Mouse (Mus musculus) embryonic facial prominence, embryonic 12.5 days (tissue): ENCODE data around the gene Hist4h4. TPM values are rescaled to one million over a fixed set of nuclear protein-coding genes. Genes with fewer than 3 reads are reported as not detected.

Source experiments
- ATAC-seq: fragments of 200-750 bp; cut with Nextera tagmentation; 2 replicates; pipeline ENCODE4 v1.8.0; 2017; ENCODE audit not compliant: insufficient number of reproducible peaks, insufficient read depth, low FRiP score, low TSS enrichment
- H3K27ac ChIP-seq: fragments of 300-500 bp; sonication (generic); 2 replicates; pipeline ENCODE4 v1.5.1; 2016; ENCODE audit warnings: mild to moderate bottlenecking
- H3K27me3 ChIP-seq: fragments of 300-500 bp; sonication (generic); 2 replicates; pipeline ENCODE4 v1.6.1; 2016; ENCODE audit warnings: mild to moderate bottlenecking, moderate library complexity
- H3K36me3 ChIP-seq: fragments of 300-500 bp; sonication (generic); 2 replicates; pipeline ENCODE4 v1.6.1; 2016; ENCODE audit warnings: mild to moderate bottlenecking
- H3K4me1 ChIP-seq: fragments of 300-500 bp; sonication (generic); 2 replicates; pipeline ENCODE4 v1.6.1; 2016
- H3K4me2 ChIP-seq: fragments of 300-500 bp; sonication (generic); replicated peaks from 2 replicates; pipeline ENCODE4 v1.6.1; 2016; ENCODE audit warnings: mild to moderate bottlenecking, moderate library complexity
- H3K4me3 ChIP-seq: fragments of 300-500 bp; sonication (generic); 2 replicates; pipeline ENCODE4 v1.5.1; 2016; ENCODE audit warnings: mild to moderate bottlenecking
- H3K9ac ChIP-seq: fragments of 300-500 bp; sonication (generic); 2 replicates; pipeline ENCODE4 v1.6.1; 2016; ENCODE audit warnings: mild to moderate bottlenecking, moderate library complexity
- H3K9me3 ChIP-seq: fragments of 300-500 bp; sonication (generic); 2 replicates; pipeline ENCODE4 v1.6.1; 2016; ENCODE audit warnings: mild to moderate bottlenecking, moderate library complexity
- WGBS: fragments of 180-500 bp; shearing (Covaris S2); methylation state at CpG from one replicate; pipeline ENCODE4 v1.1.7; 2016; 5-methylcytosine and 5-hydroxymethylcytosine counted together
- polyA plus RNA-seq: library from polyadenylated mRNA; unstranded; fragments of >200 nt; fragmentation: Nextera tagmentation; extraction: Ambion mirVana; gene quantifications from 2 replicates; pipeline ENCODE4 v1.2.1, GENCODE M21; 2016

Hist4h4 gene
- polyA plus RNA-seq, 1 experiment from 2014 or later = 0.88 TPM

DNA sequence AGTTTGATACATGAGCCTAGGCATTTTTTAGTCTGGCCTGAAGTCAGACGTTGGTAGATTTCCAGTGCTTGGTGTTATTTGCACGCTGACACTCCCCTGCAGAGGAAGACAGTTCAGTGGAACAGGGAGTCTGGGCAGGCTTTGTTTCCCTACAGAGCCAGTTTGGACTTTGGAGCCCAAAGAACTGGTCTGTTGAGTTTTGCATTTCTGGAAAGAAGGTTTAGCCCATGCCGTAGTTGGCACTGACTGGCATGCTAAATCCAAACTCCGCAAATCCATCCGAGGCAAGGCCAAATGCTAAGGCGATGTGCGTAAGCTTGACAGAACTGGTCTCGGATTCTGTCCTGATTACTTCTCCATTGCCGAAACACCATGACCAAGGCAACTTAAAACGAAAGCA, 7.0 kb upstream of the Hist4h4 start:
- no peak for ATAC-seq
- Histone ChIP-seq H3K36me3 (peaks cover 45% of the 10 kb centered on the region), H3K9ac (no peak overlapping the region), H3K9me3 (no peaks in the 10 kb centered on the region), H3K27ac (no peak overlapping the region), H3K27me3 (no peaks in the 10 kb centered on the region), H3K4me3 (no peak overlapping the region), H3K4me2 (no peak overlapping the region), H3K4me1 (peaks cover 13% of the 10 kb centered on the region; the same call in 1 of the 2 replicates)
- 87% methylated on average over 10 of the region's 10 CpGs for WGBS

DNA sequence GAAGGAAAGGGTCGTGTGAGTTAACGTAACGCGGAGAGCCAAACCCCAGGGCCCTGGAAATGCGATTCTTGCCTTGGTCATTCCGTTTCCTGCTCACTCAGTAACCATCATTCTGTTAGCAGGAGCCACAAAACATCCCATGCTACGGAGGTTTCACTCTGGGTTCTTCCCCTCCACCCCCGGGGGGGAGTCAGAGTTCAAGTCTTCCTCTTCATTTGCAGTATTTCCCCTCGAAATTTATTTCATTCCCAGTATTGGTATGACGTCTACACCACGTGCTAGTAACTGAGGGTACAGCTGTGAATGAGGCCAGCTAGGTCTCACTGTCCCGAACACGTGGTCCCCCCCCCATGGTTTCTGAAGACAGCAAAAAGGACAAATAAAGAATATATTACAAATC, 5.5 kb upstream of the Hist4h4 start:
- WGBS = 62% methylated on average over 13 of the region's 13 CpGs
- H3K4me2 ChIP-seq = peak overlapping the region; percentile 95

DNA sequence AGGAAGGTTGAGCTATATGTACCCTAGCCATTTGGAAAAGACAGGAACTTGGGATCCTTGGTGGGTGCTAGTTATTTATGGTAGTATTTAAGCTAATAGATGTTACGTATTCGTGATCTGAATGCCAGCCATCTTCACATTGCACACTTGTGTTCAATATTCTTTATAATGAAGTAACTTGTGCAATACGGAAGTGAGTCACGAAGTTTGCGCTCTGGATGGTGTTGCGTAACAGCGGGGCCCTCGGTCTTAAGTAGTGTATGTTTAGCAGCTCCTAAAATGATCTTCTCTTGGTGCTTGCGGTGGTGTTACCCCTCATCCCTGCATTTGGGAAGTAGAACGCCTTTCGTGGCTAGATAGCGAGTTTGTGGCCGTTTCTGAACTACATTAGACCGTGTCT, 4.9 kb upstream of the Hist4h4 start:
- H3K4me1 ChIP-seq = peaks cover 13% of the 10 kb centered on the region; the same call in 1 of the 2 replicates
- peak overlapping the region; percentile 65 for H3K9ac ChIP-seq
- ATAC-seq = no peak
- no peaks in the 10 kb centered on the region for H3K9me3 ChIP-seq
- no peak overlapping the region for H3K27ac ChIP-seq
- peak overlapping the region; percentile 83 for H3K4me3 ChIP-seq
- 37% methylated on average over 14 of the region's 14 CpGs for WGBS
- H3K36me3 ChIP-seq = peaks cover 27% of the 10 kb centered on the region
- peak overlapping the region; percentile 95 for H3K4me2 ChIP-seq
- H3K27me3 ChIP-seq = no peaks in the 10 kb centered on the region

More for the DNA sequence above, 5.5 kb upstream of the Hist4h4 start:
- ATAC-seq = no peak
- Histone ChIP-seq H3K9ac (no peak overlapping the region), H3K27ac (no peak overlapping the region), H3K4me3 (peak overlapping the region; percentile 83; the same call in 1 of the 2 replicates), H3K4me1 (peaks cover 13% of the 10 kb centered on the region; the same call in 1 of the 2 replicates), H3K9me3 (no peaks in the 10 kb centered on the region), H3K27me3 (no peaks in the 10 kb centered on the region), H3K36me3 (peaks cover 33% of the 10 kb centered on the region)

GRCm38 (mm10) chr6:136808631-136809046, 4.4 kb upstream of the Hist4h4 start:
- H3K4me3 ChIP-seq = peak overlapping the region; percentile 83
- H3K9ac ChIP-seq = peak overlapping the region; percentile 65
- H3K27me3 ChIP-seq = no peaks in the 10 kb centered on the region
- H3K4me2 ChIP-seq = peak overlapping the region; percentile 95
- peak overlapping the region; percentile 46; the same call in 1 of the 2 replicates for H3K27ac ChIP-seq
- H3K36me3 ChIP-seq = peaks cover 23% of the 10 kb centered on the region
- peak; percentile 6; the same call in 1 of the 2 replicates for ATAC-seq
- peaks cover 13% of the 10 kb centered on the region; the same call in 1 of the 2 replicates for H3K4me1 ChIP-seq
- WGBS = under 1% methylated on average over 28 of the region's 28 CpGs
- no peaks in the 10 kb centered on the region for H3K9me3 ChIP-seq

GRCm38 (mm10) chr6:136808014-136808417, 3.8 kb upstream of the Hist4h4 start, which contains the start of gene H2afj:
H2afj (plus strand) TSS chr6:136808244.
- peak within 1 kb of the TSS; percentile 84 for H3K27ac ChIP-seq
- no peaks in the 10 kb centered on the region for H3K27me3 ChIP-seq
- peak; percentile 88 for ATAC-seq
- peak within 1 kb of the TSS; percentile 65 for H3K9ac ChIP-seq
- H3K4me2 ChIP-seq = peak within 1 kb of the TSS; percentile 95
- H3K4me1 ChIP-seq = peaks cover 19% of the 10 kb centered on the region; the same call in 1 of the 2 replicates
- WGBS = under 1% methylated on average over 34 of the region's 34 CpGs
- H3K4me3 ChIP-seq = peak within 1 kb of the TSS; percentile 83
- no peaks in the 10 kb centered on the region for H3K9me3 ChIP-seq
- H3K36me3 ChIP-seq = peaks cover 18% of the 10 kb centered on the region

DNA sequence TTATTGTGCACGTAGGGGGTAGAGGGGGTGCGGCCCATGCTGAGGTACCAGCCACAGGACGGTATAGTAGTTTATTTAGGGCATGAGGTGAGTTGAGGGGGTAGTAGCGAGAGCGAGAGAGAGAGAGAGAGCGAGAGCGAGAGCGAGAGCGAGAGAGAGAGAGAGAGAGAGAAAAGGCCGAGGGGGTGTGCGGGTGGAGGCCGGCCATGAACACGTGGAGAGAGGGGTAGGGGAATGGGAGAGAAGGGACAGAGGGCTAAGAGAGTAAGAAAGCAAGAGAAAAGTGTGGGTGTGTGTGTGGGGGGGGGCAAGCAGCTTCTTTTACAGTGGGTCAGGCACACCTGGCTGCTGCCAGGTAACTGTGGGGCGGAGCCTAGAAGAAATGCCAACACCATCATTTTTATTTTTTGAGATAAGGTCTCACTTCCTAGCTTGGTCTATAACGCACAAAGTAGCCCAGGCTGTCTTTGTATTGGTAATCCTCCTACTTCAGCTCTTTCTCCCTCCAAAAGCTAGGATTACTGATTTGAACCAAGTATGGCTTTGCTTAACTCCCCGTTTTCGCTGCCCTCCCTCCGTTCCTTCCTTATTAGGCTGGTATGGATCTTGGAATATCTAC, 3.3 kb upstream of the Hist4h4 start:
- Histone ChIP-seq H3K9me3 (no peaks in the 10 kb centered on the region), H3K4me3 (peak overlapping the region; percentile 83), H3K36me3 (peaks cover 13% of the 10 kb centered on the region; the same call in 1 of the 2 replicates), H3K4me2 (peak overlapping the region; percentile 95), H3K4me1 (peaks cover 22% of the 10 kb centered on the region; the same call in 1 of the 2 replicates), H3K27ac (peak overlapping the region; percentile 84), H3K27me3 (no peaks in the 10 kb centered on the region), H3K9ac (peak overlapping the region; percentile 28; the same call in 1 of the 2 replicates)
- no peak for ATAC-seq
- WGBS = 33% methylated on average over 18 of the region's 18 CpGs

DNA sequence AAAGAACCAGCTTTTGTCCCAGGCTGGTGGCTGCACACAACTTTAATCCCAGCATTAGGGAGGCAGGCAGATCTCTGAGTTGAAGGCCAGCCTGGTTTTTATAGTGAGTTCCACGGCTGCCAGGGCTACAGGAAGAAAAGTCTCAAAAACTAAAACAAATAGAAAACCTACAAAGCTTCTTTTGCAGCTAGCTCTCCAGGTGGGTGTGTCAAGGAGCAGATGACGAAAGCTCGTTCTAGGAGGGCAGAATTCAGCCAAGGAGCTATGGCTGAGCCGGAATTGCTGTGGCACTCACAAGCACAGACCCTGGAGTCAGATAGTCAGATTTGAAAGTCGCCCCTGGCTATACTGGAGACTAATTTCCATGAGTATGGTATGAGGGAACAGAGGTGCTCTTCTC, 2.6 kb upstream of the Hist4h4 start:
- Histone ChIP-seq H3K27me3 (no peaks in the 10 kb centered on the region), H3K36me3 (0 out of 2 replicates have a peak, but pooled peaks cover 6% of the 10 kb centered on the region), H3K4me1 (peaks cover 22% of the 10 kb centered on the region; the same call in 1 of the 2 replicates), H3K9me3 (no peaks in the 10 kb centered on the region), H3K9ac (no peak overlapping the region), H3K27ac (peak overlapping the region; percentile 84; the same call in 1 of the 2 replicates), H3K4me2 (peak overlapping the region; percentile 95; the same call in 1 of the 2 replicates), H3K4me3 (no peak overlapping the region)
- 62% methylated on average over 5 of the region's 5 CpGs for WGBS
- no peak for ATAC-seq

- ATAC-seq = no peak
- no peak overlapping the region for H3K27ac ChIP-seq
Observed at GRCm38 (mm10) chr6:136805409-136805775, 1.2 kb upstream of the Hist4h4 start.

GRCm38 (mm10) chr6:136804705-136805408, 642 bp upstream of the Hist4h4 start:
- 38% methylated on average over 9 of the region's 9 CpGs for WGBS
- Histone ChIP-seq H3K9ac (peak overlapping the region; percentile 28), H3K4me1 (peaks cover 22% of the 10 kb centered on the region; the same call in 1 of the 2 replicates), H3K36me3 (no peaks in the 10 kb centered on the region), H3K9me3 (no peaks in the 10 kb centered on the region), H3K4me3 (peak overlapping the region; percentile 66), H3K27ac (peak overlapping the region; percentile 100), H3K27me3 (no peaks in the 10 kb centered on the region), H3K4me2 (peak overlapping the region; percentile 79)
- ATAC-seq = no peak

More at GRCm38 (mm10) chr6:136805409-136805775, 1.2 kb upstream of the Hist4h4 start:
- Histone ChIP-seq H3K36me3 (no peaks in the 10 kb centered on the region), H3K27me3 (no peaks in the 10 kb centered on the region), H3K4me3 (no peak overlapping the region), H3K9me3 (no peaks in the 10 kb centered on the region), H3K4me2 (0 out of 2 replicates have a peak overlapping the region, but pooled peaks have one; percentile 79), H3K4me1 (peaks cover 22% of the 10 kb centered on the region; the same call in 1 of the 2 replicates), H3K9ac (no peak overlapping the region)
- WGBS = 81% methylated on average over 1 of the region's 1 CpGs

DNA sequence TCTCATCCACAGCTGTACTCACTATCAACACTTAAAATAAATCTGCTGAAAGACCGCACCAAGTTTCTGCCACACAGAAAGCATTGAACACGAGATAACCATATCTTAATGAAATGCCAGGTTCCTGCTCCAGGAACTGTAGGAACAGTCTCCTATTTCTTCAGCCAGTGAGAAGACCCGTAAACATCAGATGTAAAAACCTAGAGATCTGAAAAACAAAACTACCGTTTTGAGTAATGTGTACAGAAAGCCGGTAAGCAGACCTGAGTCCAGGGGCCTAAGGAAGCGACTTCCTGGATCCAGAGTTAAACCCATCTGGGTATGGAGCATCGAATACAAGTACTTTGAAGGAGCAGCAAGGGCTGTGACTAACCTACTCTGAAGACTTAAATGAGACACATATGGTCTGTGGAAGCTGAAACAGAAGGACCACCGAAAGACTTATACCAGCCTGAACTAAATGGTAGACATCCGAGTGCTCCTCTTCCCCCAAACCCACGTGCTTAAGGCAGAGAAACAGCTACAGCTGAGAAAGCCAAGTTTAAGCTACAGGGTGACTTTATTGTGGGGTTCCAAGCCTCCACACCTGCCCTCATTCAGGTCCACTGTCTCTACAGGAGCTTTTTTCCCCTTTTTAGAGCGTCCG, 999 bp downstream of the Hist4h4 start:
- Histone ChIP-seq H3K27me3 (no peaks in the 10 kb centered on the region), H3K36me3 (no peaks in the 10 kb centered on the region), H3K9me3 (no peaks in the 10 kb centered on the region), H3K27ac (peak overlapping the region; percentile 100), H3K9ac (peak overlapping the region; percentile 92), H3K4me3 (peak overlapping the region; percentile 66), H3K4me1 (0 out of 2 replicates have a peak, but pooled peaks cover 9% of the 10 kb centered on the region), H3K4me2 (peak overlapping the region; percentile 79)
- WGBS = 15% methylated on average over 12 of the region's 12 CpGs
- ATAC-seq = peak; percentile 0; the same call in 1 of the 2 replicates

DNA sequence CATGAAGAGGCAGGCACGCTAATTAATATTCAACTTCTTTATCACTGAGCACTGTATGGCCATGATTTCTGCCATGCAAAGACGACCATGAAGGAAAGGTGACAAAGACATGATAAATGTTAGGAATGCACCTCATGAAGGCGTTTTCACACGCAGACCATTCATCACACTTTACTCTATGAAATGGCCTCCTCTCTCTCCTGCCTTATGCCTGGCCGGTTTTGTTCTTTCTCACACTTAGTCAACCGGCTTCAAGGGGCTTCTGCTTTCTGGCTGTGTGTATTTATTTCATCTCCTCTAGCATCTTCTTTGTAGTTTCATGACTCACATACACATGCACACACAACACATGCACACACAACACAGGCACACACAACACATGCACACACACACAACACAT, 2.9 kb downstream of the Hist4h4 start:
- Histone ChIP-seq H3K9me3 (no peaks in the 10 kb centered on the region), H3K27me3 (no peaks in the 10 kb centered on the region), H3K9ac (no peak overlapping the region), H3K27ac (no peak overlapping the region), H3K36me3 (no peaks in the 10 kb centered on the region), H3K4me3 (no peak overlapping the region), H3K4me1 (0 out of 2 replicates have a peak, but pooled peaks cover 9% of the 10 kb centered on the region), H3K4me2 (no peak overlapping the region)
- no peak for ATAC-seq
- 89% methylated on average over 6 of the region's 6 CpGs for WGBS
